Mouse (Mus musculus) embryonic facial prominence, embryonic 11.5 days (tissue): ENCODE data around the gene Grhl3. TPM values are rescaled to one million over a fixed set of nuclear protein-coding genes. Genes with fewer than 3 reads are reported as not detected.

Experiments used
- ATAC-seq: fragments of 200-750 bp; cut with Nextera tagmentation; replicated peaks from 2 replicates; pipeline ENCODE4 v1.8.0; 2017; ENCODE audit warnings: low read depth; ENCODE audit not compliant: insufficient number of reproducible peaks, low FRiP score, low TSS enrichment
- DNase-seq: peaks from one replicate; pipeline ENCODE4 v3.0.0-alpha.2; 2015; ENCODE audit warnings: low spot score
- H3K27ac ChIP-seq: fragments of 300-500 bp; sonication (generic); replicated peaks from 2 replicates; pipeline ENCODE4 v1.5.1; 2014; ENCODE audit warnings: mild to moderate bottlenecking, low read depth, low read length, control low read depth
- H3K27me3 ChIP-seq: fragments of 300-500 bp; sonication (generic); 2 replicates; pipeline ENCODE4 v1.6.1; 2014; ENCODE audit warnings: mild to moderate bottlenecking, low read length, moderate library complexity, mixed read lengths; ENCODE audit not compliant: control insufficient read depth, insufficient read depth
- H3K36me3 ChIP-seq: fragments of 300-500 bp; sonication (generic); replicated peaks from 2 replicates; pipeline ENCODE4 v1.6.1; 2014; ENCODE audit warnings: low read depth, mild to moderate bottlenecking, low read length, moderate library complexity, mixed read lengths; ENCODE audit not compliant: control insufficient read depth, insufficient read depth
- H3K4me1 ChIP-seq: fragments of 300-500 bp; sonication (generic); 2 replicates; pipeline ENCODE4 v1.6.1; 2014; ENCODE audit warnings: low read length, mixed read lengths; ENCODE audit not compliant: control insufficient read depth, insufficient read depth
- H3K4me2 ChIP-seq: fragments of 300-500 bp; sonication (generic); 2 replicates; pipeline ENCODE4 v1.6.1; 2014; ENCODE audit warnings: low read depth, mild to moderate bottlenecking, control low read depth, low read length, moderate library complexity
- H3K4me3 ChIP-seq: fragments of 300-500 bp; sonication (generic); 2 replicates; pipeline ENCODE4 v1.5.1; 2014; ENCODE audit warnings: low read depth, low read length, control low read depth
- H3K9ac ChIP-seq: fragments of 300-500 bp; sonication (generic); replicated peaks from 2 replicates; pipeline ENCODE4 v1.6.1; 2014; ENCODE audit warnings: mild to moderate bottlenecking, control low read depth, low read length
- H3K9me3 ChIP-seq: fragments of 300-500 bp; sonication (generic); replicated peaks from 2 replicates; pipeline ENCODE4 v1.6.1; 2016; ENCODE audit warnings: mild to moderate bottlenecking, low read length, inconsistent platforms, mixed read lengths; ENCODE audit not compliant: control insufficient read depth
- WGBS: fragments of 180-500 bp; shearing (Covaris S2); extraction: QIAGEN DNeasy Blood & Tissue Kit; methylation state at CpG from one replicate; pipeline ENCODE4 v1.1.7; 2014; 5-methylcytosine and 5-hydroxymethylcytosine counted together
- polyA plus RNA-seq: library from polyadenylated mRNA; unstranded; fragments of >200 nt; fragmentation: Nextera tagmentation; extraction: Ambion mirVana; gene quantifications from 2 replicates; pipeline ENCODE4 v1.2.1, GENCODE M21; 2014

Grhl3 gene
- polyA plus RNA-seq, 1 experiment from 2014 or later = 10.1 TPM

GRCm38 (mm10) chr4:135535021-135535420 lies 38.4 kb downstream of the Grhl3 start:
- Histone ChIP-seq H3K9me3 (no peaks in the 10 kb centered on the region), H3K27ac (no peak overlapping the region), H3K9ac (no peak overlapping the region), H3K4me3 (no peak overlapping the region), H3K4me2 (no peak overlapping the region), H3K27me3 (no peaks in the 10 kb centered on the region), H3K4me1 (no peaks in the 10 kb centered on the region), H3K36me3 (no peaks in the 10 kb centered on the region)
- 98% methylated on average over 3 of the region's 3 CpGs for WGBS
- no peak for DNase-seq
- no peak for ATAC-seq

GRCm38 (mm10) chr4:135533001-135533400 lies 40.4 kb downstream of the Grhl3 start:
- no peak overlapping the region for H3K9ac ChIP-seq
- H3K9me3 ChIP-seq = no peaks in the 10 kb centered on the region
- no peak overlapping the region for H3K27ac ChIP-seq
- ATAC-seq (no peak), DNase-seq (no peak)
- no peaks in the 10 kb centered on the region for H3K36me3 ChIP-seq
- H3K27me3 ChIP-seq = no peaks in the 10 kb centered on the region
- no peaks in the 10 kb centered on the region for H3K4me1 ChIP-seq
- 72% methylated on average over 6 of the region's 6 CpGs for WGBS
- no peak overlapping the region for H3K4me3 ChIP-seq
- no peak overlapping the region for H3K4me2 ChIP-seq

DNA sequence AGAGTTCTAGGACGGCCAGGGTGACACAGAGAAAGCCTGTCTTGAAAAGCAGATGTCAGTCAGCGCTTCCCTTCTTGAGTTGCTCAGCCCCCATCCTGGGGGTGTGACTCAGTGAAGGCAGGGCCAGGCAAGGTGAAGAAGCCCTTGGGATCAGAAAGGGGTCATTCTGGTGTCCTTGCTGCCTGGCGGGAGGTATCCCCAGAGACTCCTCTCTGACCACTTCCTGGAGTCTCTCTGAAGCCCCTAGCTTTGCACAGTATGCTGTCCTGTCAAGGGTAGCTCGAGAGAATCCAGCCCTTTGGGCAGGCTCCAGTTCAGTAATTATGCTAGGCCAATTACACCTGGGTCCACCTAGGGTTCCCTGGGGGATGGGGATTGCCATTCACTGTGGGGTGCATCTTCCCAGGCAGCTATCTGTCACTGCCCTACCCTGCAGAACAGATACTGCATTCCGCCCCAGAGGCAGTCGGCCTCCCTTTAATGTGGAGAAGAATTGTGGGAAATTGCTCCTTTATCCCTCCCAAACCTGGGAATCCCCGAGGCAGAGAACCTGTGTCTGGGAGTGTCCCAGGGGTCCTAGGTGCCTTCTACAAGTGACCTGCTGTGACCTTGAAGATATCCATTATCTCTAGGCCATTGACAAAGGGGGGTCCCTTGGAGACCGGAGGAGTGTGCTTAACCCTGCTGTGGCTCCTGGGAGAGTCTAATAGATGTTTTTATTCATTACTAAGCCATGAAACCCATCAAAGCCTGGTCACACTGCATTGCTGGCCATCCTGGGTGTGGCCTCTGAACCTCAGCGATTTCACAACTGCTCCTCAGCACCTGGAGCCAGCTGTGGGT lies 41.4 kb downstream of the Grhl3 start:
- no peaks in the 10 kb centered on the region for H3K27me3 ChIP-seq
- H3K9ac ChIP-seq = no peak overlapping the region
- H3K9me3 ChIP-seq = no peaks in the 10 kb centered on the region
- H3K27ac ChIP-seq = no peak overlapping the region
- H3K4me3 ChIP-seq = no peak overlapping the region
- no peak overlapping the region for H3K4me2 ChIP-seq
- ATAC-seq = no peak
- 45% methylated on average over 9 of the region's 9 CpGs for WGBS
- DNase-seq = no peak
- H3K4me1 ChIP-seq = no peaks in the 10 kb centered on the region
- no peaks in the 10 kb centered on the region for H3K36me3 ChIP-seq

DNA sequence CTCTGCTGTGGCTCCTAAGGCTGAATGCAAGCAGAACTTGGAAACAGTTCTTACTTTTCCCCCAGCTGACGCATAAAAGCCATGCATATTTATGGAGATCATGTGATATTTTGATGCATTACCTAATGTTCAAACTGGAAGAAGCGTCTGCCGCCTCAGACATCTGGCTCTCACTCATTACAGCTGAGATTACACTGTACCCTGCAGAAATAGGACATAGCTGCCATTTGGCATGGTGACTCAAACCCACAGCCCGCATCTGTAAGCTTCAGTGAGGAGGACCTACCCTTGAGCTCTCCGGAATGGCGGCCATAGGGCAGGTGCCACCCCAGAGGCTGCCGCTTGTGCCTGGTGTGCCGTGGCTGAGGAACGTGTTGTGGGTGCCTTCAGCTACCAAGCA lies 42.2 kb downstream of the Grhl3 start:
- Histone ChIP-seq H3K4me3 (no peak overlapping the region), H3K27ac (no peak overlapping the region), H3K27me3 (no peaks in the 10 kb centered on the region), H3K9me3 (no peaks in the 10 kb centered on the region), H3K4me2 (no peak overlapping the region), H3K36me3 (no peaks in the 10 kb centered on the region), H3K4me1 (peaks cover 2% of the 10 kb centered on the region; the same call in 1 of the 2 replicates), H3K9ac (no peak overlapping the region)
- no peak for ATAC-seq
- no peak for DNase-seq
- WGBS = 89% methylated on average over 9 of the region's 9 CpGs

GRCm38 (mm10) chr4:135530270-135530669 lies 43.2 kb downstream of the Grhl3 start:
- WGBS = 61% methylated on average over 2 of the region's 2 CpGs
- H3K27me3 ChIP-seq = no peaks in the 10 kb centered on the region

GRCm38 (mm10) chr4:135526039-135526710 lies 47.3 kb downstream of the Grhl3 start:
- Histone ChIP-seq H3K27ac (no peak overlapping the region), H3K9me3 (no peaks in the 10 kb centered on the region), H3K27me3 (no peaks in the 10 kb centered on the region; the same call in 1 of the 2 replicates), H3K36me3 (no peaks in the 10 kb centered on the region), H3K4me2 (no peak overlapping the region), H3K9ac (no peak overlapping the region), H3K4me1 (peaks cover 2% of the 10 kb centered on the region; the same call in 1 of the 2 replicates), H3K4me3 (no peak overlapping the region)
- DNase-seq = no peak
- WGBS = 10% methylated on average over 14 of the region's 14 CpGs
- peak; percentile 71 for ATAC-seq

More at GRCm38 (mm10) chr4:135530270-135530669, 43.2 kb downstream of the Grhl3 start:
- Histone ChIP-seq H3K36me3 (no peaks in the 10 kb centered on the region), H3K4me2 (no peak overlapping the region), H3K27ac (no peak overlapping the region), H3K4me1 (peaks cover 2% of the 10 kb centered on the region; the same call in 1 of the 2 replicates), H3K9me3 (no peaks in the 10 kb centered on the region), H3K4me3 (no peak overlapping the region), H3K9ac (no peak overlapping the region)
- DNase-seq = no peak
- no peak for ATAC-seq

DNA sequence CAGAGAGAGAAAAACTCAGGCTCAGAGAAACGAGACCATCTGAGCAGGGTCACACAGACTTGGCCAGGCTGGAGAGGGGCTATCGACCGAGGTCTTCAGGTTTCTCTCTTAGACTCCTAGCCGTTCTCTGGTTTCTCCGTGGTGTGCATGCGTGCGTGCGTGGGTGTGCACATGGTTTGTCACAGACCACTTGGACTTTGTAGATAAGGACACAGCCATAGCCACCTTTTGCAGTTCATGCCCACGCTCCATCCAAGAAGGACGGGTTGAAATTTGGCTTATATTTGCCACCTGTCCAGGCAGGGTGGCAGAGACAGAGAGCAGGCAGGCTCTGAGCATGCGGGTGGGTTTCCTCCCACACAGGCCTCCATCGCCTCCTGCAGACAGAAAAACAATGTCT lies 48.4 kb downstream of the Grhl3 start:
- Histone ChIP-seq H3K9ac (no peak overlapping the region), H3K36me3 (no peaks in the 10 kb centered on the region), H3K4me1 (peaks cover 2% of the 10 kb centered on the region; the same call in 1 of the 2 replicates), H3K9me3 (no peaks in the 10 kb centered on the region), H3K27me3 (no peaks in the 10 kb centered on the region; the same call in 1 of the 2 replicates), H3K27ac (no peak overlapping the region), H3K4me3 (no peak overlapping the region), H3K4me2 (no peak overlapping the region)
- ATAC-seq (no peak), DNase-seq (no peak)
- WGBS = 69% methylated on average over 12 of the region's 12 CpGs

- no peaks in the 10 kb centered on the region for H3K36me3 ChIP-seq
- no peak for ATAC-seq
- peak; percentile 47 for DNase-seq
- H3K27ac ChIP-seq = no peak overlapping the region
- no peaks in the 10 kb centered on the region for H3K9me3 ChIP-seq
- H3K9ac ChIP-seq = no peak overlapping the region
- H3K4me3 ChIP-seq = no peak overlapping the region
- no peak overlapping the region for H3K4me2 ChIP-seq
- H3K4me1 ChIP-seq = peaks cover 2% of the 10 kb centered on the region; the same call in 1 of the 2 replicates
- no peaks in the 10 kb centered on the region; the same call in 1 of the 2 replicates for H3K27me3 ChIP-seq
- WGBS = 6% methylated on average over 5 of the region's 7 CpGs
Observed at GRCm38 (mm10) chr4:135523939-135524338, 49.5 kb downstream of the Grhl3 start.
